Mouse (Mus musculus) C2C12 (cell line): ENCODE data around the gene Smpd2.

Experiments used
- CEBPB ChIP-seq: IDR thresholded peaks from one replicate; pipeline ENCODE4 v1.6.1; 2011; ENCODE audit warnings: low read depth, mild to moderate bottlenecking, control low read depth, moderate library complexity
- CTCF ChIP-seq: IDR thresholded peaks from one replicate; pipeline ENCODE4 v1.5.1; 2011; ENCODE audit not compliant: control insufficient read depth, insufficient read depth, insufficient read length
- MAX ChIP-seq: IDR thresholded peaks from one replicate; pipeline ENCODE4 v1.6.1; 2011; ENCODE audit warnings: mild to moderate bottlenecking, control low read depth
- MYOD1 ChIP-seq: IDR thresholded peaks from one replicate; pipeline ENCODE4 v1.6.1; 2011; ENCODE audit warnings: low read depth; ENCODE audit not compliant: control insufficient read depth, insufficient read length
- MYOG ChIP-seq: IDR thresholded peaks from one replicate; pipeline ENCODE4 v1.6.1; 2011; ENCODE audit not compliant: control insufficient read depth, insufficient read length; ENCODE audit errors: extremely low read depth
- USF1 ChIP-seq: IDR thresholded peaks from one replicate; pipeline ENCODE4 v1.6.1; 2011; ENCODE audit warnings: low read depth, mild to moderate bottlenecking, control low read depth, moderate library complexity

DNA sequence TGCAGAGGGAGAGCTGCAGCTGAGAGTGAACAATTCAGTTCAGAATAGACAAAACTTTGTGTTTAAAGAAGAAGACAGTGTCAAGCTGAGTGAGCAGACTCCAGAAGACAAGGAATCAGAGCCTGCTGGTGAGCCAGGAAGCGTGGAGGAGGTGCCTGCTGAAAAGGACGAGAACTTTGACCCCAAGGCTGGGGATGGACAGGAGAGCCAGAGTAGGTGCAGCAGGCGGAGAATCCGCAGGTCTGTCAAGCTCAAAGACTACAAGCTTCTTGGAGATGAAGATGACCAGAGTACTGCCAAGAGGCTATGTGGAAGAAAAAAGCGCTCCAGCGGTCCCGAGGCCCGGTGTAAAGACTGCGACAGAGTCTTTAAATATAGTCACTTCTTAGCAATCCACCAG is 38.5 kb downstream of the Smpd2 start:
- no peak for TF ChIP-seq CTCF
- no peak for TF ChIP-seq MYOD1
- TF ChIP-seq MAX: no peak
- TF ChIP-seq USF1: no peak
- no peak for TF ChIP-seq CEBPB
- no peak for TF ChIP-seq MYOG
